Mouse (Mus musculus): Measurements from ENCODE around the gene Pip5k1b. TPM values are rescaled to one million over a fixed set of nuclear protein-coding genes. Genes with fewer than 3 reads are reported as not detected.

The Pip5k1b gene
- polyA plus RNA-seq, 1 experiment from 2014 or later, result 2.6 TPM

DNA sequence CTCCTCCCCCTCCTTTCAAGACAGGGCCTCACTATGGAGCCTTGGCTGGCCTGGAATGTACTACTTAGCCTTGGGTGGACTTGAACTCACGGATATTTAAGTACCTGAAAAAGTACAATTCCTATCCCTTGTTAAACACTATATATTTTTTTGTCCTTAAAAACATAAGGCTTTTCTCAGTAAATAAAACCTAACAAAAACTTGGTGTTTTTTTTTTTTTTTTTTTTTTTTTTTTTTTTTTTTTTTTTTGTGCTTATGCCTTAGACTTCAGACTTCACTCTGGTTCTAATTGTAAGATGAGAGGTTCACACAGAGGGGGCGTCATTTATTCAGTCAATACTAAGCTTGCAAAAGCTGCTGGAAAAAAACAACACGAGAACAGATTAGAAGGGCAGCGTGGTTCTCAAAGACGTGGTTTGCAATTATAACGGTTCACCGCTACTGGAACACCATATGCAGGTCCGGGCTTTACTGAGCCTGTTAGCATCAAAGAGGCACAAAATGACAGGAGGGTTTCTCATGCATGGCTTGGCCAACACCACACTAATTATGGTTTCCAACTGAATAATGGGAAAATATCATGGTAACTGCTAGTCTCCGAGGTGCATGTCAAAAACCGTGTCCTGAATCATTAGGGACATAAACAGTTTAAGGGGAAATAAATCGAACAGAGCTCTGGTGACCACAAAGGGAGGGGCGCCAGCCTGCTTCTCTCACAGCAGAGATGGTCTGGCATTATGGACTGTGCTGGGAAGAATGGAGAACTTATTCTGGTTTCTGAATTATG is 242.9 kb downstream of the Pip5k1b start:
- no peak for DNase-seq (ENCODE audit: low spot score)
- no peak overlapping the region for H3K4me2 ChIP-seq (ENCODE audit: low read length)
- no peak overlapping the region for H3K9ac ChIP-seq (ENCODE audit: low read depth, low read length)
- no peaks in the 10 kb centered on the region for H3K4me1 ChIP-seq (replicated peaks; ENCODE audit: insufficient read depth, low read length)
- H3K27ac ChIP-seq, result no peak overlapping the region
- H3K4me3 ChIP-seq (replicated peaks; ENCODE audit: low read depth, low read length), result no peak overlapping the region
- TF ChIP-seq CTCF (IDR thresholded peaks at IDR 0.05; ENCODE audit: low read depth), result no peak
- H3K36me3 ChIP-seq (ENCODE audit: insufficient read depth, low read length), result no peaks in the 10 kb centered on the region
- no peak for ATAC-seq (replicated peaks; ENCODE audit: low FRiP score, low read depth)
- no peaks in the 10 kb centered on the region for H3K27me3 ChIP-seq (ENCODE audit: insufficient read depth, low read length)
- no peaks in the 10 kb centered on the region for H3K9me3 ChIP-seq (replicated peaks; ENCODE audit: low read length)
- 53% methylated on average over 12 of the region's 12 CpGs for WGBS

DNA sequence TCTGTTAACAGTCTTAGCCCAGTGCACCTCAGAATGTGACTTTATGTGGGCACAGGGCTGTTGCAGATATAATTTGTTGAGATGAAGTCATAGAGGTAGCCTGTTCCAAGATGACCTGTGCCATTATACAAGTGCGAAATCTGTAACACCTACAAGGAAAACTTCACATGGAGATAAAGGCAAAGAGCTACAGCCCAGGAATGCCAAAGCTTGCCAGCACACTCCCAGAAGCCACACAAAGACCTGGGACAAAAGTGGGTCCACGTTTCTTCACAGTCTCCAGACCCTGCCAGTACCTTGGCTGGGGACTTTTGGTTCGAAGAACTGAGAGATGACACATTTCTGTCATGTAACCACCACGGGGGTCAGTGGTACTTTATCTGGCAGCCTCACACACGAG is 243.6 kb downstream of the Pip5k1b start:
- no peaks in the 10 kb centered on the region for H3K36me3 ChIP-seq (ENCODE audit: insufficient read depth, low read length)
- ATAC-seq (replicated peaks; ENCODE audit: low FRiP score, low read depth) (no peak), DNase-seq (ENCODE audit: low spot score) (no peak)
- TF ChIP-seq CTCF (IDR thresholded peaks at IDR 0.05; ENCODE audit: low read depth), result no peak
- no peak overlapping the region for H3K9ac ChIP-seq (ENCODE audit: low read depth, low read length)
- no peaks in the 10 kb centered on the region for H3K9me3 ChIP-seq (replicated peaks; ENCODE audit: low read length)
- no peak overlapping the region for H3K27ac ChIP-seq
- WGBS, result 74% methylated on average over 5 of the region's 5 CpGs
- H3K27me3 ChIP-seq (ENCODE audit: insufficient read depth, low read length), result no peaks in the 10 kb centered on the region
- no peak overlapping the region for H3K4me2 ChIP-seq (ENCODE audit: low read length)
- H3K4me1 ChIP-seq (replicated peaks; ENCODE audit: insufficient read depth, low read length), result no peaks in the 10 kb centered on the region
- no peak overlapping the region for H3K4me3 ChIP-seq (replicated peaks; ENCODE audit: low read depth, low read length)

DNA sequence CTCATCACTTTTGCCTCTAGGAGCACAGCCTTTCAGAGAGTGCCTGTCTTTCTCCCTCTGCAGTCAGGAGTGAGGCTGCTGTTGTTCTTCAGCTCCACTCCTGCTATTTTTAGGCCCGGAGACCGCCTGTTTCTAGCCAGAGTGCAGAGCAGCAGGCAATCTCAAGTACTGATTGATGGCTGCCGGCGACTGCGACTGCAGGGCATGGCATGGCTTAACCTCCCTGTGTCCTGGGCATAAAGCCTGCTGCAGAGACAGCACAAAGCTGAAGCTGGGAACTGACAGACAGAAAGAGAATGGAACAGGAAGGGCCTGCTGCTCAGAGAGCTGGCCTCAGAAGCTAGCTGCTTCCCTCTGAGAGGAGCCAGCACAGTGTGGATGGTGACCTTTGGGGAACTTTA is 247.4 kb downstream of the Pip5k1b start:
- Histone ChIP-seq H3K27me3 (ENCODE audit: insufficient read depth, low read length) (no peaks in the 10 kb centered on the region), H3K9me3 (replicated peaks; ENCODE audit: low read length) (no peaks in the 10 kb centered on the region), H3K4me2 (ENCODE audit: low read length) (no peak overlapping the region), H3K27ac (peak overlapping the region; percentile 37; the same call in 1 of the 2 replicates), H3K4me1 (replicated peaks; ENCODE audit: insufficient read depth, low read length) (no peaks in the 10 kb centered on the region), H3K4me3 (replicated peaks; ENCODE audit: low read depth, low read length) (no peak overlapping the region), H3K9ac (ENCODE audit: low read depth, low read length) (no peak overlapping the region), H3K36me3 (ENCODE audit: insufficient read depth, low read length) (no peaks in the 10 kb centered on the region)
- peak; percentile 43 for DNase-seq (ENCODE audit: low spot score)
- WGBS, result 9% methylated on average over 5 of the region's 5 CpGs
- no peak for ATAC-seq (replicated peaks; ENCODE audit: low FRiP score, low read depth)
- no peak for TF ChIP-seq CTCF (IDR thresholded peaks at IDR 0.05; ENCODE audit: low read depth)

DNA sequence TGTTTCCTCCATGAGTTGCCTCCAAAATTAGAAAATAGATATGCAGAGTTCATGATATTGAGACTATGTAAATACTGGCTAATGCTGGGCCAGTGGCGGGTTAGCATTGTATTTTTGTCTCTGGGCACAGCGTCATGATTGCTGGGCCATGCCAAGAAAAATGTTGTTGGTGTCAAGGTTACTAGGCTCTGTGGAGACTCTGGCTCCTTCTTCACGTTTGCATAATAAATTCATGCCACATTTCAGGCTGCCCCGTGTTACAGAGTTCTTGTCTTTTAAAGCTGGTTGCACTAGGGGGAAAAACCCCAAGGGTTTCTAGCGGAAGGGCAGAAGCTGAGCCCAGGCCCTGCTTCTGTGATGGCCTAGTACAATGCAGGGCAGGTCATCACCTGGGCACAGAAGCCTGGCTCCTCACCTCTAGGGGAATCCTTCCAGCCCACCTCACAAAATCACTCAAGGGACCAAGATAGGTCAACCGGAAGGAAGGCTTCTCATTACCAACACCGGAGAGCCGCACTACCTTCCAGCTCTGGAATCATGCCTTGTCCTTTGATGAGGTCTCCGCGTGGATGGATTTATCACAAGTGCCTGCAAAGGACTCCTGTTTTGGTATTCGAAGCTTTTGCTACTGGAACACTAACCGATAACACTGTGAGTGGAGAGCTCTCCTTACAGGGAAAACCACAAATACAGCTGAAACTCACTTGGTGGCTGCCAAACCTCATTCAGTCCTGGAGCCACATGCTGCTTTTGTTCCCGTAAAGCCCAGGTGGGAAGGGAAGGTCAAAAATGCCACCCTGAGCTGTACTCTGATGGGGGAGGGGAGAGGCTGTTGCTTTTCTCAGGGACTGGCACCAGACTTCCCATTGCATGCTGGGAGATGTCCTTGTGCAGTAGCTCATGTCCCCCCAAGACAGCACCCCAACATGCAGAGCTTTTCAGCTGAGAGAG is 248.1 kb downstream of the Pip5k1b start:
- Histone ChIP-seq H3K4me3 (replicated peaks; ENCODE audit: low read depth, low read length) (no peak overlapping the region), H3K9ac (ENCODE audit: low read depth, low read length) (no peak overlapping the region), H3K4me1 (replicated peaks; ENCODE audit: insufficient read depth, low read length) (no peaks in the 10 kb centered on the region), H3K27me3 (ENCODE audit: insufficient read depth, low read length) (no peaks in the 10 kb centered on the region), H3K27ac (peak overlapping the region; percentile 37; the same call in 1 of the 2 replicates), H3K36me3 (ENCODE audit: insufficient read depth, low read length) (no peaks in the 10 kb centered on the region), H3K9me3 (replicated peaks; ENCODE audit: low read length) (no peaks in the 10 kb centered on the region), H3K4me2 (ENCODE audit: low read length) (no peak overlapping the region)
- no peak for ATAC-seq (replicated peaks; ENCODE audit: low FRiP score, low read depth)
- DNase-seq (ENCODE audit: low spot score), result no peak
- 41% methylated on average over 13 of the region's 13 CpGs for WGBS
- TF ChIP-seq CTCF (IDR thresholded peaks at IDR 0.05; ENCODE audit: low read depth), result no peak

DNA sequence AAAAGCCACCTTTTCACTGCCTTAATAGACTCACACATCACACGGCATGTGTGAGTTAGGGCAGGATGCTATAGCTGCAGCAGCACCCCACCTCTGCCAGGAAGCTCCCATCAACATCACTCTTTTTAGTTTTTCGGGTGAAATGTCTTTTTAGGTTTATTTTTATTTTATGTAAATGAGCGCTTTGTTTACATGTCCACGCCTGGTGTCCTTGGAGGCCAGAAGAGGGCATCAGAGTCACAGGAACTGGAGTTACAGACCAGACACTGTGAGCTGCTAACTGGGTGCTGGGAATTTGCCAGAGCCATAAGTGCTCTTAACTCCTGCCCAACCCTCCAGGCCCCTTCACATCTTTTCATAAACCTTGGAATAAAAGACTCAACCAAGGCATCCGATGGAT is 249.3 kb downstream of the Pip5k1b start:
- Histone ChIP-seq H3K4me2 (ENCODE audit: low read length) (no peak overlapping the region), H3K9ac (ENCODE audit: low read depth, low read length) (no peak overlapping the region), H3K27ac (no peak overlapping the region), H3K4me3 (replicated peaks; ENCODE audit: low read depth, low read length) (no peak overlapping the region), H3K9me3 (replicated peaks; ENCODE audit: low read length) (no peaks in the 10 kb centered on the region), H3K27me3 (ENCODE audit: insufficient read depth, low read length) (no peaks in the 10 kb centered on the region), H3K36me3 (ENCODE audit: insufficient read depth, low read length) (no peaks in the 10 kb centered on the region), H3K4me1 (replicated peaks; ENCODE audit: insufficient read depth, low read length) (no peaks in the 10 kb centered on the region)
- ATAC-seq (replicated peaks; ENCODE audit: low FRiP score, low read depth) (no peak), DNase-seq (ENCODE audit: low spot score) (no peak)
- peak; percentile 31 for TF ChIP-seq CTCF (IDR thresholded peaks at IDR 0.05; ENCODE audit: low read depth)
- WGBS, result 87% methylated on average over 5 of the region's 5 CpGs

DNA sequence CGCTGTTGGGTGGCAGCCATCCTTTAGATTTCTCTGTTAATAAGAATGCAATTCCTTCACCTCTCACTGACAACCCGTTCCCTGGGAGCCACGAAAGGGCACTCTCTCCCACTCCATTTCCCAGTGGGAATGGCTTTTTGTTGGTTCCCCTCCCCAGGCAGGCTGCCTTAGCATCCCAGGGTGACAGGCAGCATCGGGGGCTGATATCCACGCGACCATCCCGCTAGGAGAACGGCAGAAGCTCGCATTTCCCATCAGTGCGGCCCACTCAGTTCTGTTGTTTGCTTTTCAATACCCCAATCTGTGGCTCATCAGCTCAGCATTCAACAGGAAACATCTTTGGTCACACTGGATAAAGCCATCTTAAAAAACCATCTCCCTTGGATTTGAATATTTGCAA is 253.5 kb downstream of the Pip5k1b start:
- Histone ChIP-seq H3K9me3 (replicated peaks; ENCODE audit: low read length) (no peaks in the 10 kb centered on the region), H3K27me3 (ENCODE audit: insufficient read depth, low read length) (no peaks in the 10 kb centered on the region), H3K4me3 (replicated peaks; ENCODE audit: low read depth, low read length) (no peak overlapping the region), H3K36me3 (ENCODE audit: insufficient read depth, low read length) (no peaks in the 10 kb centered on the region), H3K9ac (ENCODE audit: low read depth, low read length) (no peak overlapping the region), H3K4me1 (replicated peaks; ENCODE audit: insufficient read depth, low read length) (no peaks in the 10 kb centered on the region), H3K4me2 (ENCODE audit: low read length) (no peak overlapping the region), H3K27ac (no peak overlapping the region)
- WGBS, result 44% methylated on average over 10 of the region's 10 CpGs
- no peak for DNase-seq (ENCODE audit: low spot score)
- no peak for ATAC-seq (replicated peaks; ENCODE audit: low FRiP score, low read depth)
- TF ChIP-seq CTCF (IDR thresholded peaks at IDR 0.05; ENCODE audit: low read depth), result no peak

Data from kidney, postnatal 0 days (tissue).